Mouse (Mus musculus) lung, adult 2 months (tissue): Measurements from ENCODE around the gene P3h2. TPM values are rescaled to one million over a fixed set of nuclear protein-coding genes. Genes with fewer than 3 reads are reported as not detected.

Experiments
- DNase-seq: peaks from one replicate; pipeline ENCODE4 v3.0.0; 2022
- H3K4me1 ChIP-seq: fragments of 200-500 bp; 2 replicates; pipeline ENCODE4 v1.6.1; 2011; ENCODE audit warnings: low read length; ENCODE audit not compliant: control insufficient read depth, insufficient read depth
- H3K4me3 ChIP-seq: fragments of 200-500 bp; replicated peaks from 2 replicates; pipeline ENCODE3; 2011; ENCODE audit warnings: low read depth, mild to moderate bottlenecking, control low read depth, low read length; ENCODE audit errors: extremely low read depth
- CTCF ChIP-seq: fragments of 200-500 bp; IDR thresholded peaks from 2 replicates; pipeline ENCODE4 v1.5.1; 2011; ENCODE audit warnings: mild to moderate bottlenecking, low read length, control low read depth; ENCODE audit not compliant: insufficient read depth
- POLR2A ChIP-seq: fragments of 200-500 bp; IDR thresholded peaks from 2 replicates; pipeline ENCODE4 v1.6.1; 2011; ENCODE audit warnings: low read depth, mild to moderate bottlenecking, control low read depth, low read length, borderline replicate concordance; ENCODE audit errors: extremely low read depth
- WGBS: fragments of 180-500 bp; shearing (Covaris S2); methylation state at CpG from one replicate; pipeline ENCODE4 v1.1.7; 2018; 5-methylcytosine and 5-hydroxymethylcytosine counted together
- polyA plus RNA-seq: library from polyadenylated mRNA; depleted of rRNA; stranded (reverse); fragments of >200 nt; gene quantifications from 2 replicates; pipeline ENCODE4 v1.2.3, GENCODE M21; 2012; rRNA removed

P3h2 gene
- polyA plus RNA-seq = 4.5 and 6.0 TPM in 2 replicates

DNA sequence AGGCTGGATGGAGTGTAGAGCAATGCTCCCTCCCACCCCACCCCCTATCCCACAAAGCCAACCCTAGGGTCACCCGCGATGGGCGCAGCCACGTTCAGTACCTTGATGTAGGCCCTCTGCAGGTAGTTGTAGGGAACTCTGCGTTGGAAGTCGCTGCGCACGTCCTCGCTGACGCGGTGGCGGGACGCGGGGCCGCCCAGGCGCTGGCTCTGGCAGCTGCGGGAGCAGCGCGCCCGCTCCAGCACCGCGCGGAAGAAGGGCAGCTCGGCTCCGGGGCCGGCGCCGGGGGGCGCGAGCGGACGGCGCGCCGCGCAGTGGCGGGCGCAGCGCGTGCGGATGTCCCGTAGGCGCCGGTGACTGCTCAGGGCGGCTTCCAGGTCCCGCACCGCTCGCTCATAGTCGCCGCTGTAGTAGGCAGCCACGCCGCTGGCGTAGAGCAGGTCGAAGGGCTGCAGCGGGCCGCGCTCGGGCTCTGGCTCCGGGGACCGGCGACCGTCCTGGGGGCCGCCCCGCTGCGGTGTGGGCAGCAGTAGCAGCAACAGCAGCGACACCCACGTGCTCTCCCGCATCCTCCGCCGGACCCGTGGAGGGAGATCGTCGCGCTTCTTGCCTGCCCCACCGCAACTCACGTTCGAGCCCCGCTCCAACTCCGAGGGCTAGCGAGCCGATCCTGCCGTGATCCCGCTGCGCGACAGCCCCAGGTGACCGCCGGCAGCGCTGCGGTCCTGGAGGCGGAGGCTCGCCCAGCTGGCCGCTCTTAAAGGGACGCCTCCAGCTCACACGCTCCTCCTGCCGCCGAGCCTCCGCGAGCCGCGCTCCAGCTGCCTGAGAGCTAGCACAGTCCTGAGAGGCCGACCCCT is at the start of gene P3h2:
TSS of gene P3h2 (minus strand) at position 670 of the 860 bp plus-strand sequence.
- DNase-seq = peak; percentile 61
- TF ChIP-seq CTCF (0 out of 2 replicates have a peak, but pooled peaks have one; percentile 10), POLR2A (no peak)
- Histone ChIP-seq H3K4me1 (no peaks in the 10 kb centered on the region), H3K4me3 (peak within 1 kb of the TSS; percentile 63)
- WGBS = under 1% methylated on average over 101 of the region's 101 CpGs

DNA sequence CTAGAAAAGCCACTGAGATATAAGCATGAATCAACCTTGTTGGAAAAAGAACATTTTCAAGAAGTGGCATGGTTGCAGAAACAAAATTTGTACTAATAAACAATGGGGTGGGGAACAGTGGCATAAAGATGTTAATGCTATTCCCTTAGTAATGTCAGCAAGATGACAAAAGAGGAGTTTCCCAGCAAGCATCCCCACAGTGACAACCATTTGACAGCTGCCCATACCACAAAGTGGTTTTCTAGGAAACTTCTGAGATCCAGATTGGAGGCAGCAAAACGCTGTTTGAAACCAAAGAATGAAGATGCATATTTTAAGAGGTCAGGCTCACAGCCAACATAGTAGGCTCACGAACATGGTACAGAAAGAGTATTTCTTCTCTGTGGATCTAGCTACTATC is 46.7 kb upstream of the P3h2 start:
- TF ChIP-seq POLR2A = no peak
- TF ChIP-seq CTCF = no peak
- Histone ChIP-seq H3K4me1 (no peaks in the 10 kb centered on the region), H3K4me3 (no peak overlapping the region)
- WGBS = 80% methylated on average over 2 of the region's 2 CpGs
- no peak for DNase-seq

- 71% methylated on average over 1 of the region's 1 CpGs for WGBS
- TF ChIP-seq POLR2A (no peak), CTCF (no peak)
Measured at GRCm38 (mm10) chr16:26150943-26151342, 45.4 kb upstream of the P3h2 start.

GRCm38 (mm10) chr16:26146853-26147252 is 41.3 kb upstream of the P3h2 start:
- WGBS = 79% methylated on average over 1 of the region's 1 CpGs
- Histone ChIP-seq H3K4me1 (no peaks in the 10 kb centered on the region), H3K4me3 (no peak overlapping the region)
- no peak for DNase-seq
- TF ChIP-seq CTCF (no peak), POLR2A (no peak)

More at GRCm38 (mm10) chr16:26150943-26151342, 45.4 kb upstream of the P3h2 start:
- H3K4me3 ChIP-seq = no peak overlapping the region
- no peak for DNase-seq
- H3K4me1 ChIP-seq = no peaks in the 10 kb centered on the region

- Histone ChIP-seq H3K4me1 (no peaks in the 10 kb centered on the region), H3K4me3 (no peak overlapping the region)
- TF ChIP-seq POLR2A (no peak), CTCF (no peak)
- WGBS = 97% methylated on average over 1 of the region's 1 CpGs
- DNase-seq = no peak
Measured at GRCm38 (mm10) chr16:26131126-26131525, 25.5 kb upstream of the P3h2 start.

DNA sequence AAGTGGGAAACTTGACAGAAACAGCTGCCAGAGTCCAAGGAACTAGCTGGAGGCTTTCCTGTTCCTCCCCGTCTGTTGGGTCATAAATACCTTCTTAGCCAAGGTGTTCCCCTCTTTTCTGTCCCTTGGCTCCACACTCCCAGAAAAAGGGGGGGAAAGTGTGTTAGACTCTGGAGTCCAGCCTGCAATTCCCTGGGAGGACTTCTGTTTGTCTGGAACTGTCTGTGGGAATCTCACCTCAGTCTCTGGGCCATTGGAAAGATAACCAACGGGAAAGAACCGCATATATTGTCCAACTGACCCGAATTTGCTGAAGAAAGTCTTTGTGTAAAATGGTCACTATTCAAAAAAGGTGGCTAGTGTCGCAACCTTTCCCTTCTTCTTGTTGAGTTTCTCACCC is 1.0 kb upstream of the P3h2 start:
- DNase-seq = no peak
- 68% methylated on average over 5 of the region's 5 CpGs for WGBS
- no peak overlapping the region for H3K4me3 ChIP-seq
- no peaks in the 10 kb centered on the region for H3K4me1 ChIP-seq
- TF ChIP-seq POLR2A (no peak), CTCF (no peak)

- Histone ChIP-seq H3K4me1 (no peaks in the 10 kb centered on the region), H3K4me3 (peak overlapping the region; percentile 25)
- TF ChIP-seq CTCF (no peak), POLR2A (no peak)
- no peak for DNase-seq
- 3% methylated on average over 5 of the region's 5 CpGs for WGBS
Measured at GRCm38 (mm10) chr16:26106041-26106617, 545 bp upstream of the P3h2 start.

DNA sequence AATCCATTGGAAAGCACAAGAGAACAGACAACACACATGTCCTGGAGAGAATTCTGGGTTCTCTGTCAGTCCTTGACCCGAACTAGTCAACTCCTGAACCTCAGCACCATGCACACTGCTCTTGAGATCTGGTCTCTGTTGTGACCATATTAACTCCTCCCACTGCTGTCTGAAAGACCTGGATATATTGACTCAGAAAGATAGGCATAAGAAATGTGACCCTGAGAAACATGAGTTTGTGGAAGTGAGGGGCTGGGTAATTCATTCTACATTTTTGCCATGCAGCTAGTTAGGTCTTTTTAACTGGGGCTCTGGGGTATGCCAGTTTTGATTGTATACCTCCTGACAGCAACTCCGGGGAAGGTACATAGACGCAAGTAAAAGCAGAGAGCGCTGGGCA is 1.3 kb downstream of the P3h2 start:
- 40% methylated on average over 4 of the region's 4 CpGs for WGBS
- H3K4me3 ChIP-seq = no peak overlapping the region
- H3K4me1 ChIP-seq = no peaks in the 10 kb centered on the region
- TF ChIP-seq CTCF = no peak
- TF ChIP-seq POLR2A = no peak
- DNase-seq = no peak

GRCm38 (mm10) chr16:26102856-26103255 is 2.7 kb downstream of the P3h2 start:
- TF ChIP-seq CTCF (no peak), POLR2A (no peak)
- no peaks in the 10 kb centered on the region for H3K4me1 ChIP-seq
- 75% methylated on average over 2 of the region's 2 CpGs for WGBS
- no peak overlapping the region for H3K4me3 ChIP-seq
- no peak for DNase-seq
